Mouse (Mus musculus) limb, embryonic 10.5 days (tissue): Measurements from ENCODE around the gene Olfr1408. TPM values are rescaled to one million over a fixed set of nuclear protein-coding genes. Genes with fewer than 3 reads are reported as not detected.

Experiments used
- DNase-seq: peaks from one replicate; pipeline ENCODE4 v3.0.0-alpha.2; 2017; ENCODE audit warnings: low spot score
- H3K27ac ChIP-seq: fragments of 300-500 bp; sonication (generic); 2 replicates; pipeline ENCODE4 v1.5.1; 2016; ENCODE audit warnings: mild to moderate bottlenecking
- H3K27me3 ChIP-seq: fragments of 300-500 bp; sonication (generic); 2 replicates; pipeline ENCODE4 v1.6.1; 2016; ENCODE audit warnings: low read depth, mild to moderate bottlenecking; ENCODE audit not compliant: poor library complexity, severe bottlenecking
- H3K36me3 ChIP-seq: fragments of 300-500 bp; sonication (generic); 2 replicates; pipeline ENCODE4 v1.6.1; 2016; ENCODE audit warnings: mild to moderate bottlenecking, moderate library complexity
- H3K4me1 ChIP-seq: fragments of 300-500 bp; sonication (generic); 2 replicates; pipeline ENCODE4 v1.6.1; 2016
- H3K4me3 ChIP-seq: fragments of 300-500 bp; sonication (generic); 2 replicates; pipeline ENCODE4 v1.5.1; 2016; ENCODE audit warnings: mild to moderate bottlenecking, moderate library complexity
- H3K9me3 ChIP-seq: fragments of 300-500 bp; sonication (generic); replicated peaks from 2 replicates; pipeline ENCODE4 v1.6.1; 2016; ENCODE audit warnings: mild to moderate bottlenecking
- whole genome bisulfite sequencing: fragments of 180-500 bp; shearing (Covaris S2); methylation state at CpG from one replicate; pipeline ENCODE4 v1.1.7; 2016; 5-methylcytosine and 5-hydroxymethylcytosine counted together
- polyA plus RNA-seq: library from polyadenylated mRNA; unstranded; fragments of >200 nt; fragmentation: Nextera tagmentation; extraction: Ambion mirVana; gene quantifications from 2 replicates; pipeline ENCODE4 v1.2.1, GENCODE M21; 2016

Gene Olfr1408
- not detected in 2 replicates for polyA plus RNA-seq

DNA sequence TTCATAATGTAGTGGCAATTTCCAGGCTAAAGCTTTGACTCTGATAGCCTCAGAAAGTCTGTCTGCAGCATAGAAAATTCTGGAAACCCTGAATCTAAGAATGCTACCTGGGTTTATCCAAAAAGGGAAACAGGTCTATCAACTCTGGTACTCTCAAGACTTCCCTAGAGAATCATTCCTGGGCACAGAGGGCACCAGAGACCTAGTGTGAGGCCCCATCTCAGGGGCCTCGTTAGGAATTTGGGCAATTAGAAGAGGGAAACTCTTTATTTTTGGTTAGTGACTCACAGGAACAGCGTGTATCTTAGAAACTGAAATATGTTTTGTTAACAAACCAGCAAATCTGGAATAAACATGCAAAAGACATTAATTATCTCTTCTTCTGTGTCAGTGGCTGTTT, at the start of gene Olfr1408:
TSS of gene Olfr1408 (minus strand) at position 101 of the 400 bp plus-strand sequence.
- 76% methylated on average over 2 of the region's 2 CpGs for WGBS
- Histone ChIP-seq H3K27me3 (no peaks in the 10 kb centered on the region), H3K4me3 (no peak within 1 kb of the TSS), H3K27ac (no peak within 1 kb of the TSS), H3K9me3 (no peaks in the 10 kb centered on the region), H3K36me3 (no peaks in the 10 kb centered on the region), H3K4me1 (no peaks in the 10 kb centered on the region)
- no peak for DNase-seq

GRCm38 (mm10) chr1:173174154-173174842, 37.1 kb upstream of the Olfr1408 start:
- H3K9me3 ChIP-seq = no peaks in the 10 kb centered on the region
- no peaks in the 10 kb centered on the region for H3K36me3 ChIP-seq
- no peak overlapping the region for H3K27ac ChIP-seq
- no peak overlapping the region for H3K4me3 ChIP-seq
- H3K27me3 ChIP-seq = no peaks in the 10 kb centered on the region
- H3K4me1 ChIP-seq = no peaks in the 10 kb centered on the region
- DNase-seq = no peak

Other genes starting within 250 kb of the Olfr1408 start
- not detected in 2 replicates for gene Apcs, start 242.3 kb downstream of the Olfr1408 start, polyA plus RNA-seq
- gene Olfr16, start 187.0 kb downstream of the Olfr1408 start, polyA plus RNA-seq = not detected in 2 replicates
- gene Olfr1406, start 53.3 kb upstream of the Olfr1408 start, polyA plus RNA-seq = not detected in 2 replicates
- gene Olfr218, start 60.4 kb upstream of the Olfr1408 start, polyA plus RNA-seq = not detected in 2 replicates
- gene Olfr1404, start 75.0 kb upstream of the Olfr1408 start, polyA plus RNA-seq = not detected in 2 replicates
- gene Fcer1a, start 89.8 kb upstream of the Olfr1408 start, polyA plus RNA-seq = not detected in 2 replicates
- not detected in 2 replicates for gene Olfr418, start 128.6 kb upstream of the Olfr1408 start, polyA plus RNA-seq
- gene Mptx2, start 140.4 kb upstream of the Olfr1408 start, polyA plus RNA-seq = not detected in 2 replicates
- 0.55 and 0.78 TPM in 2 replicates for gene Ackr1, start 196.4 kb upstream of the Olfr1408 start, polyA plus RNA-seq
- 1.1 and 2.5 TPM in 2 replicates for gene Aim2, start 213.5 kb upstream of the Olfr1408 start, polyA plus RNA-seq
- 0.29 and 0.49 TPM in 2 replicates for gene Cadm3, start 230.3 kb upstream of the Olfr1408 start, polyA plus RNA-seq